ENCODE assay signal across 16 mouse cellular contexts in genomic region chr4:47324206-47324605, GRCm38 (mm10).
"Had no signal": no experiment of that assay in that cellular context is flagged by ENCODE, and none has a peak within 500 bp of the region (broad histone marks: within the 10 kb centered on the region; RNA-seq: fewer than 3 reads in every experiment).

No protein-coding gene starts in this region.

- H3K27ac ChIP-seq: kidney, postnatal 0 days; limb, embryonic 10.5 days; midbrain, embryonic 12.5 days; neural tube, embryonic 13.5 days had no signal

- H3K9ac ChIP-seq: midbrain, embryonic 12.5 days; neural tube, embryonic 13.5 days had no signal

- ATAC-seq: inflammation-experienced regulatory T-cells, adult 6 months; intestine, postnatal 0 days; lung, postnatal 0 days; midbrain, embryonic 16.5 days had no signal

- H3K4me2 ChIP-seq: midbrain, embryonic 12.5 days; neural tube, embryonic 13.5 days had no signal

- H3K27me3 ChIP-seq: midbrain, embryonic 12.5 days; neural tube, embryonic 13.5 days had no signal

- H3K9me3 ChIP-seq: limb, embryonic 10.5 days; megakaryocyte, embryonic 14.5 days; midbrain, embryonic 12.5 days; neural tube, embryonic 13.5 days had no signal

- H3K4me1 ChIP-seq: limb, embryonic 10.5 days; midbrain, embryonic 12.5 days had no signal

- H3K36me3 ChIP-seq: limb, embryonic 10.5 days; midbrain, embryonic 12.5 days; neural tube, embryonic 13.5 days had no signal

- H3K4me3 ChIP-seq: limb, embryonic 10.5 days; megakaryocyte, embryonic 14.5 days; midbrain, embryonic 12.5 days; neural tube, embryonic 13.5 days had no signal

- DNase-seq: kidney, adult 9 months; kidney, postnatal 36 days; lung, adult 2 months; lung, postnatal 36 days; right cerebral cortex, adult 18-20 months; thymus, adult 18-20 months; thymus, postnatal 14 days had no signal
